Comparison of ENCODE assay signal across 9 mouse cellular contexts in the genomic region with DNA sequence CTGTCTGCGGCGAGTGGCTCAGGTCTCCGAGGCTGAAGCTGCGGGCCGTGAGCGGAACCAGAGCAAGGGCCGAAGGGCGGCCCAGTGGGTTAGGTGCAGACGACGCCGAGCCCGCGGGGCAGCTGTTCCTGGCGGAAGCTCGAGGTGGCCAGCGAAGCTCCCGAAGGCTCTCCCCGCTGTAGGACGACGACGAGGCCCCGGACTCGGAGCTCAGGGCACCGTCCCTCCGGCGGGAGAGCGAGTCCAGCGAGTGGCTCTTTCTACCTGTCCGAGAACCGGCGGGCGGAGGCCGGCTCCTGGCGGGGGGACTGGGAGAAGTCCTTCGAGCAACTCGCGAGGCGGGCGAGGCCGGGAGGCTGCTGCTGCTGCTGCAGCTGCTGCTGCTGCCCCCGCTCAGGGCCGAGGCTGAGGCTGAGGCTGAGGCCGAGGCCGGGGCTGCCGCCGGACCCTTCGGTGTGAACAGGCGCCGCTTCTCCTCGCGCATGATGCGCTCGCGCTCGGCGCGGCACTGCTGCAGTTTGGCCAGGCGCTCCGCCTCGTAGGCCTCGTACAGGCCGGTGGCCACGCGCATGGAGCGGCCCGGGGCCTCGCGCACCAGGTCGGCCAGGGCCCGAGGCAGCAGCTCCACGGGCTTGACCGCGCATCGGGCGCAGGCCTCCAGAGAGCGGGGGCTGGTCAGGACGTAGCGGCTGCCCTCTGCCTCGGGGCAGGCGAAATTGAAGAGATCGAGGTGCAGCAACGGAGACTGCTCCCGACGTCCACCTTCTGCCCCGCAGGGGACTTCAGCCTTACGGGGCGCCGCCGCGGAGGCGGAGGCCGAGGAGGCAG. TPM values are rescaled to one million over a fixed set of nuclear protein-coding genes. Genes with fewer than 3 reads are reported as not detected.
DNase-seq lines count a peak whose midpoint lies in the region; ATAC-seq lines count a peak whose summit lies in the region.
"Had no signal": no experiment of that assay in that cellular context is flagged by ENCODE, and none has a peak within 500 bp of the region (broad histone marks: within the 10 kb centered on the region; RNA-seq: fewer than 3 reads in every experiment).

No protein-coding gene starts in this region.

- H3K27me3 ChIP-seq in erythroblast, embryonic 14.5 days (ENCODE audit: control insufficient read depth), result peaks cover 95% of the 10 kb centered on the region
- peaks cover 97% of the 10 kb centered on the region for H3K27me3 ChIP-seq in liver, embryonic 12.5 days (replicated peaks)

- no peak for ATAC-seq in erythroblast, adult 5-6 weeks (replicated peaks; ENCODE audit: low FRiP score, poor library complexity, severe bottlenecking)
- no peak for ATAC-seq in liver, embryonic 12.5 days
- no peak for ATAC-seq in monocyte, adult 5-6 weeks (replicated peaks; ENCODE audit: insufficient number of reproducible peaks, low FRiP score, low TSS enrichment, poor library complexity, severe bottlenecking)

- peak; percentile 21 for DNase-seq in CD4-positive helper T cell, adult 2 months (ENCODE audit: low read depth, low spot score)
- peak; percentile 66 for DNase-seq in embryo, embryonic 11 days
- DNase-seq in heart, postnatal 10 days, result peak; percentile 35 to 36
- DNase-seq in spleen, postnatal 4 days (ENCODE audit: low spot score in 2 of 2), result peak; percentile 21 to 72

- H3K9ac ChIP-seq in liver, embryonic 12.5 days, result no peak overlapping the region

- intact Hi-C loops in heart, postnatal 10 days (cut with DNase I), result loop anchor here (10.0 kb wide), 1 partner anchor 604 kb away; no protein-coding TSS in a partner anchor

- peak overlapping the region; percentile 44 for H3K4me3 ChIP-seq in erythroblast, embryonic 14.5 days (replicated peaks)
- peak overlapping the region; percentile 52 for H3K4me3 ChIP-seq in liver, embryonic 12.5 days

- WGBS in liver, embryonic 12.5 days (ENCODE audit: insufficient replicate concordance), result 2% methylated on average over 92 of the region's 92 CpGs

- H3K4me1 ChIP-seq in erythroblast, embryonic 14.5 days (ENCODE audit: control insufficient read depth), result peaks cover 21% of the 10 kb centered on the region
- peaks cover 25% of the 10 kb centered on the region for H3K4me1 ChIP-seq in liver, embryonic 12.5 days

- no peaks in the 10 kb centered on the region for H3K36me3 ChIP-seq in erythroblast, embryonic 14.5 days (ENCODE audit: control insufficient read depth)
- no peaks in the 10 kb centered on the region for H3K36me3 ChIP-seq in liver, embryonic 12.5 days

- H3K4me2 ChIP-seq in liver, embryonic 12.5 days, result peak overlapping the region; percentile 77

- H3K27ac ChIP-seq in liver, embryonic 12.5 days, result no peak overlapping the region

- H3K9me3 ChIP-seq in erythroblast, embryonic 14.5 days (ENCODE audit: control insufficient read depth, low read length), result peaks cover 22% of the 10 kb centered on the region; the same call in 1 of the 2 replicates
- no peaks in the 10 kb centered on the region for H3K9me3 ChIP-seq in liver, embryonic 12.5 days (replicated peaks)

RNA-seq across cellular contexts. Expression of gene Ccdc177, which starts 1.7 kb away (rescaled TPM):
- polyA plus RNA-seq in erythroblast, embryonic 14.5 days (2012), result not detected in 2 replicates
- not detected in 2 replicates for total RNA-seq in erythroblast, adult 5-6 weeks (2015; ENCODE audit: low replicate concordance)
- not detected in 2 replicates for total RNA-seq in erythroblast, adult 5-6 weeks (2017; ENCODE audit: low replicate concordance)
- total RNA-seq in heart, postnatal 10 days (2021), result under 1 TPM; 0.10 to 0.12 TPM
- polyA plus RNA-seq in liver, embryonic 12.5 days (2016; fragmentation: Nextera tagmentation; extraction: Ambion mirVana), result not detected in 2 replicates
- not detected in 3 replicates for total RNA-seq in monocyte, adult 5-6 weeks (2017)
- total RNA-seq: hematopoietic stem cell, adult 5-6 weeks had no signal

RNA-seq across cellular contexts. Expression of gene Susd6, which starts 31.5 kb away (rescaled TPM):
- 1.1 and 1.2 TPM in 2 replicates for polyA plus RNA-seq in erythroblast, embryonic 14.5 days (2012)
- 16.3 and 16.7 TPM in 2 replicates for total RNA-seq in erythroblast, adult 5-6 weeks (2015; ENCODE audit: low replicate concordance)
- 32.7 and 36.2 TPM in 2 replicates for total RNA-seq in erythroblast, adult 5-6 weeks (2017; ENCODE audit: low replicate concordance)
- total RNA-seq in heart, postnatal 10 days (2021), result 10 to 100 TPM; 58.3 to 60.9 TPM
- polyA plus RNA-seq in liver, embryonic 12.5 days (2016; fragmentation: Nextera tagmentation; extraction: Ambion mirVana), result 15.0 and 15.9 TPM in 2 replicates
- 49.0 to 81.1 TPM (median 52.5 TPM) in 3 replicates for total RNA-seq in monocyte, adult 5-6 weeks (2017)
